Mouse (Mus musculus): Measurements from ENCODE around the gene Taok3. TPM values are rescaled to one million over a fixed set of nuclear protein-coding genes. Genes with fewer than 3 reads are reported as not detected.

Gene Taok3
- polyA plus RNA-seq, 1 experiment = 7.7 TPM

DNA sequence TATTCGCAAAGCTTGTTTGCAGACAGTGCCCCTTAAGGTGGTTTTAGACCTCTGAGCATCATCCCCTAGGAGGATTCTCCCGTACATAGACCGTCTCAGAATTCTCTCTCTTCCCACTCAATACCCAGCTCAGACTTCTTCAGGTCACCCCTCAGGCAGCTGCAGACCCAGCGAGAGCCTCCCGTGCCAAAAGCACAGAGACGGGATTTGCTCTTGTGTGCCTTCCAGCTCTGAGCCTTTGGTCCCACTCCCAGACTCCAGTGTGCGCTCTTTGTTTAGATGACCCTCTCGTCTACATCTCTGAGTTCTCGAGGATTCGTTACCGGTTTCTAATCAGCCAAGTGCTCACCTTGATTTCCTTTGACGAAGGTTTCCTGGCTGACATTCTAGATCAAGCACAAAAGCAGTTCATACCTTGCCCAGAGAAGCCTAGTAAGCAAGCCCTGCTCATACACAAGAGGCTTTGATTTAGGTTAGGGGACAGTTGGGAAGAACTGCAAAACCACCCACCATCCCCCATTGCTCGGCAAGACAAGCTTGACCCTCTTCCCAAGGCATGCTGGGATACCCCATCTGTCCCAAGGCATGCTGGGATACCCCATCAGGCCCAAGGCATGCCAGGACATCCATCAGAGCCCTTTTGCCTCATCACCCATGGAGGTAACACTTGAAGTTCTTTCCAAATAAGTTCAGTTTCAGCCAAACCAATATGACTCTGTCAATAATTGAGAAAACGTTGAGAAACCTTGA is 48.6 kb downstream of the Taok3 start:
- H3ac ChIP-seq (ENCODE audit: control insufficient read depth, insufficient read length) = no peak overlapping the region
- no peaks in the 10 kb centered on the region for H3K79me2 ChIP-seq (ENCODE audit: control insufficient read depth, insufficient read depth)
- H3K4me3 ChIP-seq = no peak overlapping the region
- H3K36me3 ChIP-seq (ENCODE audit: control insufficient read depth, insufficient read depth) = no peaks in the 10 kb centered on the region
- no peak overlapping the region for H3K4me2 ChIP-seq (ENCODE audit: low read depth)
- H3K27me3 ChIP-seq (ENCODE audit: control insufficient read depth, insufficient read depth, insufficient read length) = no peaks in the 10 kb centered on the region
- TF ChIP-seq TCF12 (IDR thresholded peaks at IDR 0.05; ENCODE audit: insufficient read depth, poor library complexity, severe bottlenecking) (no peak), USF1 (IDR thresholded peaks at IDR 0.05; ENCODE audit: low read depth) (no peak), POLR2AphosphoS2 (IDR thresholded peaks at IDR 0.05; ENCODE audit: insufficient read length, low read depth) (no peak), MYOG (IDR thresholded peaks at IDR 0.05; ENCODE audit: control insufficient read depth in 1 of 3, insufficient read depth in 1 of 3, insufficient read length in 2 of 3, low read depth in 2 of 3) (no peak), E2F4 (IDR thresholded peaks at IDR 0.05; ENCODE audit: insufficient read depth) (no peak), TCF3 (IDR thresholded peaks at IDR 0.05; ENCODE audit: insufficient read length, low read depth) (no peak), MAX (IDR thresholded peaks at IDR 0.05; ENCODE audit: low read depth) (no peak), CEBPB (IDR thresholded peaks at IDR 0.05; ENCODE audit: insufficient read depth, poor library complexity, severe bottlenecking) (no peak), REST (IDR thresholded peaks at IDR 0.05; ENCODE audit: insufficient read depth, insufficient read length) (no peak), MYOD1 (IDR thresholded peaks at IDR 0.05; ENCODE audit: control insufficient read depth in 1 of 3, insufficient read length in 2 of 3, low read depth in 2 of 3) (no peak), POLR2A (IDR thresholded peaks at IDR 0.05; ENCODE audit: insufficient read length, low read depth) (no peak), SRF (IDR thresholded peaks at IDR 0.05; ENCODE audit: control insufficient read depth, insufficient read length, low read depth) (no peak)

DNA sequence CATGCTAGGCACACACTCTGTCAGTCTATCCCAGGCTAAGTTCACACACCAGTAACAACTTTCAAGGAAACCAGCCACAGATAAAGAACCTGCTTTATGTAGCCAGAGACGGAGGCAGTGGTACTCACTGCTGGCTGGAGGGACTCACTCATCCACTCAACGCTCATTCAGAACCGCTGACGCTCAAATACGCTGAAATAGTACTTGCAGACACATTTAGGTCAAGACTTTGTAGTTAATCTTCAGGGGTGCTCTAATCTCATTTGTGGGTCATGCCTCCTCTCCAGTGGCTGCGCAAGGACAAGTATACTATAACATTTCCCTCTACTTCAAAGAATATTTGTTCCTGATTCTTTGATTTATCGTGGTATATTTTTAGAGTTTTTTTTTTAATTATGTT is 54.1 kb downstream of the Taok3 start:
- no peak overlapping the region for H3K4me2 ChIP-seq (ENCODE audit: low read depth)
- H3K79me2 ChIP-seq (ENCODE audit: control insufficient read depth, insufficient read depth) = no peaks in the 10 kb centered on the region
- TF ChIP-seq CEBPB (IDR thresholded peaks at IDR 0.05; ENCODE audit: insufficient read depth, poor library complexity, severe bottlenecking) (no peak), E2F4 (IDR thresholded peaks at IDR 0.05; ENCODE audit: insufficient read depth) (no peak), USF1 (IDR thresholded peaks at IDR 0.05; ENCODE audit: low read depth) (no peak), TCF3 (IDR thresholded peaks at IDR 0.05; ENCODE audit: insufficient read length, low read depth) (no peak), REST (IDR thresholded peaks at IDR 0.05; ENCODE audit: insufficient read depth, insufficient read length) (no peak), SRF (IDR thresholded peaks at IDR 0.05; ENCODE audit: control insufficient read depth, insufficient read length, low read depth) (no peak), MAX (IDR thresholded peaks at IDR 0.05; ENCODE audit: low read depth) (no peak), MYOG (IDR thresholded peaks at IDR 0.05; ENCODE audit: control insufficient read depth in 1 of 3, insufficient read depth in 1 of 3, insufficient read length in 2 of 3, low read depth in 2 of 3) (no peak), POLR2A (IDR thresholded peaks at IDR 0.05; ENCODE audit: insufficient read length, low read depth) (no peak), MYOD1 (IDR thresholded peaks at IDR 0.05; ENCODE audit: control insufficient read depth in 1 of 3, insufficient read length in 2 of 3, low read depth in 2 of 3) (no peak), POLR2AphosphoS2 (IDR thresholded peaks at IDR 0.05; ENCODE audit: insufficient read length, low read depth) (no peak), TCF12 (IDR thresholded peaks at IDR 0.05; ENCODE audit: insufficient read depth, poor library complexity, severe bottlenecking) (no peak)
- no peaks in the 10 kb centered on the region for H3K27me3 ChIP-seq (ENCODE audit: control insufficient read depth, insufficient read depth, insufficient read length)
- no peak overlapping the region for H3K4me3 ChIP-seq
- H3ac ChIP-seq (ENCODE audit: control insufficient read depth, insufficient read length) = no peak overlapping the region
- H3K36me3 ChIP-seq (ENCODE audit: control insufficient read depth, insufficient read depth) = no peaks in the 10 kb centered on the region

GRCm38 (mm10) chr5:117175896-117176295 is 56.0 kb downstream of the Taok3 start:
- no peak overlapping the region for H3K4me3 ChIP-seq
- no peaks in the 10 kb centered on the region for H3K36me3 ChIP-seq (ENCODE audit: control insufficient read depth, insufficient read depth)
- no peak overlapping the region for H3K4me2 ChIP-seq (ENCODE audit: low read depth)
- no peaks in the 10 kb centered on the region for H3K79me2 ChIP-seq (ENCODE audit: control insufficient read depth, insufficient read depth)
- TF ChIP-seq MAX (IDR thresholded peaks at IDR 0.05; ENCODE audit: low read depth) (no peak), POLR2A (IDR thresholded peaks at IDR 0.05; ENCODE audit: insufficient read length, low read depth) (no peak), USF1 (IDR thresholded peaks at IDR 0.05; ENCODE audit: low read depth) (no peak), TCF12 (IDR thresholded peaks at IDR 0.05; ENCODE audit: insufficient read depth, poor library complexity, severe bottlenecking) (no peak), SRF (IDR thresholded peaks at IDR 0.05; ENCODE audit: control insufficient read depth, insufficient read length, low read depth) (no peak), MYOD1 (IDR thresholded peaks at IDR 0.05; ENCODE audit: control insufficient read depth in 1 of 3, insufficient read length in 2 of 3, low read depth in 2 of 3) (no peak), POLR2AphosphoS2 (IDR thresholded peaks at IDR 0.05; ENCODE audit: insufficient read length, low read depth) (no peak), CEBPB (IDR thresholded peaks at IDR 0.05; ENCODE audit: insufficient read depth, poor library complexity, severe bottlenecking) (no peak), REST (IDR thresholded peaks at IDR 0.05; ENCODE audit: insufficient read depth, insufficient read length) (no peak), MYOG (IDR thresholded peaks at IDR 0.05; ENCODE audit: control insufficient read depth in 1 of 3, insufficient read depth in 1 of 3, insufficient read length in 2 of 3, low read depth in 2 of 3) (no peak), TCF3 (IDR thresholded peaks at IDR 0.05; ENCODE audit: insufficient read length, low read depth) (no peak), E2F4 (IDR thresholded peaks at IDR 0.05; ENCODE audit: insufficient read depth) (no peak)
- no peaks in the 10 kb centered on the region for H3K27me3 ChIP-seq (ENCODE audit: control insufficient read depth, insufficient read depth, insufficient read length)
- no peak overlapping the region for H3ac ChIP-seq (ENCODE audit: control insufficient read depth, insufficient read length)

DNA sequence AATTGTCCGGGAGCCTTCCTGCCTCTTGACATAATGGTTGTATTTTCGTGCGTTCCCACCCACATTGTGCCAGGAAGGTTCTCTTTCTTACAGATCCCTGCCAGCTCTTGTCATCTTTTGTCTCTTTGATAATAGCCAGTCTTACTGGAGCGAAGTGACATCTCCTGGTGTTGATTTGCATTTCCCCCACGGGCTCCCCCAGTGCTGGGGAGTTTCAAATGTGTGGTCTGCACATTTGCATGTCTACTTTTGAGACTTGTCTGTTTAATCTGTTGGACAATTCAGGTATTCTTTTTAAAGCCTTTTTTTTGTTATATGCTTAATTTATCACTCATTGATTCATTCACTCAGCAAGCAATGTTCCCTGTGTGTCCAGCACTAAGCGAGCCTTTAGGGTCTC is 58.1 kb downstream of the Taok3 start:
- TF ChIP-seq REST (IDR thresholded peaks at IDR 0.05; ENCODE audit: insufficient read depth, insufficient read length) (no peak), E2F4 (IDR thresholded peaks at IDR 0.05; ENCODE audit: insufficient read depth) (no peak), USF1 (IDR thresholded peaks at IDR 0.05; ENCODE audit: low read depth) (no peak), TCF12 (IDR thresholded peaks at IDR 0.05; ENCODE audit: insufficient read depth, poor library complexity, severe bottlenecking) (no peak), SRF (IDR thresholded peaks at IDR 0.05; ENCODE audit: control insufficient read depth, insufficient read length, low read depth) (no peak)
- no peak overlapping the region for H3ac ChIP-seq (ENCODE audit: control insufficient read depth, insufficient read length)
- no peak overlapping the region for H3K4me3 ChIP-seq
- H3K4me2 ChIP-seq (ENCODE audit: low read depth) = no peak overlapping the region
- H3K27me3 ChIP-seq (ENCODE audit: control insufficient read depth, insufficient read depth, insufficient read length) = no peaks in the 10 kb centered on the region
- no peaks in the 10 kb centered on the region for H3K79me2 ChIP-seq (ENCODE audit: control insufficient read depth, insufficient read depth)
- no peaks in the 10 kb centered on the region for H3K36me3 ChIP-seq (ENCODE audit: control insufficient read depth, insufficient read depth)

All from myocyte (in vitro differentiated cells).